Mouse (Mus musculus) cerebellum, adult 9-10 months (tissue): ENCODE data around the gene Patl2.
"Not testable (repeated sequence)": the region's sequence is repeated elsewhere in the genome, so short reads cannot be mapped to it uniquely, and the experiment has no call there.

Experiments
- DNase-seq: peaks from one replicate; pipeline ENCODE4 v3.0.0; 2022

Patl2 gene

GRCm38 (mm10) chr2:122140815-122141214, 45.2 kb downstream of the Patl2 start:
- no peak for DNase-seq

DNA sequence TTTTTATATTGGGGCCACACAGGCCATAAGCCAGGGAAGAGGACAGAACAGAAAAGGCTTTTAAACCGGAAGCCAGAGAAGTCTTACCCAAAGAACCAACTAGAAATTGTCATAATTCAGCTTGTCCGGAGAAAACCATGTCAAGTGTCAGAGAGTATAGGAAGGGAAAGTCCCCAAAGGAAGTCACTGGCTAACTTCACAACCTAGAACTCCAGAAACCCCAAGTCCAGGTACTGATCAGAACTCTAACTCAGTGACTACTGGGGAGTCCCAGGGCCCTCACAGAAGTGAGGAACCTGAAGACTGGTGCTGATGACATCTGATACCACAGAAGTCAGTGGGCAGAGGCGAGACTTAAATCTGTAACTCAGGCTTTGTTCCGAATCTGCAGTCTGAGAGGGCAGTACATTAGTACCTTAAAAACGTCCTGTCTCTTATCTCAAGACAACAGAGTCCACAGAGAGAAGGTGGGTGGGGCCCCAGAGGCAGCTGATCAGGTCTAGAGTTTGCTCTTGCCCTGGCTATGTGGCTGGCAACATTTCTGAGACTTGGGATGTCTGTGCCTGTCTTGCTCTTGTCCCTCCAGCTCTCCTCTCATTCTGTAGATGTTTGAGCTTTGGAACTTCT, 48.0 kb downstream of the Patl2 start:
- DNase-seq, result no peak

DNA sequence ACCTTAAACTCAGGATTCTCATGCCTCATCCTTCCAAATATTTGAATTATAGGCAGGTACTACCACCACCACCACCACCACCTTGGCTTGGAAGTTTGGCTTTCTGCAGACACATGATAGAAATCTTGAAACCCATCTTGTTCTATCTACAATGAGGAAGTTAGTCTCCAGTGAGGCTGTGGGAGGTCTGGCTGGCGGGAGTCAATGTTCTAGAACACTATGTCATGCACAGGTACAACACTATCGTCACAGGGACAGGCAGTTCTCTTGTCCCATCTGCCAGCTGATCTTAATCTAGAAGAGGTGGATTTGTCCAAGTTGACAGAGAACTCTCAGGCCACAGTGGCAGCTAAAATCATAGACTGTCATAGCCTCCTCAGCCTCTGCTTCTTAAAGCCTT, 53.4 kb downstream of the Patl2 start:
- no peak for DNase-seq

DNA sequence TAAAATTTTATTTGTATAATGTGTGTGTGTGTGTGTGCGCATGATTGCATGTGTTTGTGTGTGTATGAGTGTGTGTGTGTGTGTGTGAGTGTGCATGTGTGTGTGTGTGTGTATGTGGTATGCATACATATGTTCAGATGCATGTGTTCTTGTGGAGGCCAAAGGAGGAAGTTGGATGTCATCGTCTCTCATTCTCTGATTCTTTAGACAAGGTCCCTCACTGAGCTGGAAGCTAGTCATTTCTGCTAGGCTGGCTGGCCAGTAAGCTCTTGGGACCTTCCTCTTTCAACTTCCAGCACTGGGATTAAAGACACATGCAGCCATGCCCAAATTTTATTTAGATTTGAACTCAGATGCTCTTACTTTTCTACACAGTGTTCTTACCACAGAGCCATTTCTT, 53.9 kb downstream of the Patl2 start:
- no peak for DNase-seq

GRCm38 (mm10) chr2:122127635-122128034, 58.4 kb downstream of the Patl2 start:
- no peak for DNase-seq

DNA sequence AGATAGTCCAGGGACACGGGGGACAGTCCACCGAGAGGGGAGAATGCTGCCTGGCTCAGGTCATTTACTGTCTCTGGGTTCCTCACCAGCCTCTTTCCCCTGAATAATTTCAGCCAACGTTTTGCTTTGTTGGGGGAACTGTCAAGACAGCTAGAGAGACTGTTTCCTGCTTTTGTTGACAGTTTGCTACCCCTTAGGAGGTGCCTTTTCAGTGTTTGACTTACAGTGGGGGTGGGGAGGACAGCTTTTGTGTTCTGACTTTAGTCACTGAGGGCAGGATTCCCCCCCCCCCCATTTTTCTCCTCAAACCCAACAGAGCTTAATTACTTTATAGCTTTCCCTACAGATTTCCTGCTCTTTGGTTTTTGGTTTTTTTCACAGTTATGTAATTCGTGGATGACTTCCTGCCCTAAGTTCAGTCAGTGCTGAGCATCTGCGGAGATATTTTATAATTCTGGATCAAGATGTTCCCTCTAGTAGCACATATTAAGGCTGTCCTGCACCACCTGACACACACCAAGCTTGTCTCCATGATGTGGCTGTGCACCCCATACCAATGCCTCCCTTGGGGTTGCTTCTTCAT, 59.1 kb downstream of the Patl2 start:
- DNase-seq, result no peak

- no peak for DNase-seq
Measured at GRCm38 (mm10) chr2:122125680-122126572, 60.1 kb downstream of the Patl2 start.

DNA sequence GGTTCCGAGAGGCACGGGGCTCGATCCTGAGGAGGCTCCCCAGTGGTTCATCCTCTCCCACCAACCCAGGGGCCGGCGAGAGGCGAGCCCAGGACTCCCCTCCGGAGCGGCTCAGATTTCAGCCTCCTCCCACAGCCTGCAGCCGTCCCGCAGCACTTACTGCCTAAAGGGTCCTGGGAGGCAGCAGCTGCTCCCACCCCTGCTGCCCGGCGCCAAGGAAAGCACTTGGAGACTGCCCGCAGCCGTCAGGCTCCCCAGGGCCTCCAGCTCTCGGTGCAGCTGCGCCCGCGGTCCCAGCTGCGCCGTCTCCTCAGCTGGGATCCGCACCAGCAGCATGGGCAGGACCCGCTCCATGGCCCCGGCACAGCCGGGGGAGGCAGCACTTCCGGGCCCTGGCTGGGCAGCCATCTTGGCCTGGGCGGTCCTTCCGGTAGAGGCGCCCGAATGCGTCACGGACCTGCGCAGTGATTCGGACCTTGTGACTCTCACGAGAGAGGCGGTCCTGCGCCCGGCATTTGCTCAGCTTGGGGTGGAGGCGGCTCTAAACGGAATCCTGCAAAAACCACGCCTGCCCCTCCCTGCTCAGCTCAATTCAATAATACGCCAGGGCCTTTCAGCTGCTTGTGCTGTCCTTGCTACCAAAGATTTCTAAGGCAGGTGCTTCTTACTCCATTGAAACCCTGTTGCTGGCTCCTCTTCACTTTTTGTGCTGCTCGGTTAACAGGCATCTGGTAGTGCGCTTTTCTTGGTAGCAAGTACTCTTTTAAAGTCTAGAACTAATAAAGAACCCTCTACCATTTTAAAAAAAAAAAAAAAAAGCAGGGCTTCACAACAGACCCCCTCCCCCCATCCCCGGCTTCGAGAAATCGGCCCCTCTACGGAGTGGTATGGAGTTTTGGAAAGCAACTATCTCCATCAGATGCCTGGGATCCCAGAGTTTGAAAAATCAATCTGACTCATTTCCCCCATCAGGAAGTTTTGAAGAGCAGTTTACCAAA, 67.7 kb downstream of the Patl2 start, which contains the start of gene Spg11:
Spg11 (minus strand) TSS at position 426 of the 998 bp plus-strand sequence.
- DNase-seq, result peak; percentile 97

GRCm38 (mm10) chr2:122116888-122117287, 69.1 kb downstream of the Patl2 start:
- peak; percentile 27 for DNase-seq

DNA sequence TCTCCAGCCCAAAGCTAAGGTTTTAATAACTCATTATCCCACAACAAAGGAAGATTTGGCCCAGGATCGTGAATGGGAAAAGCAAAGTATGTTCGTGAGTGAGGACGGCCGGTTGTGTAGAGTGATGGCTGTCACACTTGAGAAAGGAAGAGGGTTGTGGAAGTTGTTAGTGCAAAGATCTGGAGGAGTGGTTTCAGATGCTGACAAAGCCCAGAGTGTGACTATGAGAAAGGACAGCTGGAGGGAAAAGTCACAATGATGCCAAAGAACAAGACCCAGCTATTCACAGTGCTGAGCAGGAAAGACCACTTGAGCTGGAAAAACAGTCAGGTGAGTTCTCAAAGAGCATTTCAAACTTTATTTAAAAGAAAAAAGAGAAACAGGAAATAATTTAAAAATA, 76.3 kb downstream of the Patl2 start:
- no peak for DNase-seq

- no peak for DNase-seq
Measured at GRCm38 (mm10) chr2:122108101-122108500, 77.9 kb downstream of the Patl2 start.

GRCm38 (mm10) chr2:122102070-122102469, 83.9 kb downstream of the Patl2 start:
- DNase-seq, result no peak

DNA sequence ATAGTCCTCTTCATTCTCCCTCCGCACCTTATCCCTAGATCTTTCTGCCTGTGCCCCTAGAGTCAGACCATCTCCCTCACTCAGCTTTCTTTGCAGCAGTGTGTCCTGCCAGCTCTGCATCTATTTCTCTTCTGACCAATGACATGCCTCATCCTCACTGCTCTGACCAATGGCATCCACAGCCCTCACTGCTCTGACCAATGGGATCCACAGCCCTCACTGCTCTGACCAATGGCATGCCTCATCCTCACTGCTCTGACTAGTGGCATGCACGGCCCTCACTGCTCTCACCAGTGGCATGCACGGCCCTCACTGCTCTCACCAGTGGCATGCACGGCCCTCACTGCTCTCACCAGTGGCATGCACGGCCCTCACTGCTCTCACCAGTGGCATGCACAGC, 88.3 kb downstream of the Patl2 start:
- not testable (repeated sequence) for DNase-seq

DNA sequence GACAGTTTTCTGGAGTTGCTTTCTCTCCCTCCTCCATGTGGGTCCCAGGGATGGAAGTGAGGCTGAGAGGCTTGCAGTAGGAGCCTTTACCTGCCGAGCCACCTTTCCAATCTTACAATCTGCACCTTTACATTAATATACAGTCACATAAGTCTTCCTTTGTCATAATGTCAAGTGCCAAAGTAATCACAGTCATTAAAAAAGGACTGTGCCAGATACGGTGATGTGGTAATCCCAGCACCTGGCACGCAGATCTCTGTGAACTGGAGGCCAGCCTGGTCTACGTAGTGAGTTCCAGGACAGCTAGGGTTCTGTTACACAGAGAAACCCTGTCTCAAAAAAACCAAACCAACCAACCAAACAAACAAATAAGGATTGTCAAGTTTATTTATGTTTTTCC, 92.1 kb downstream of the Patl2 start:
- DNase-seq, result no peak

DNA sequence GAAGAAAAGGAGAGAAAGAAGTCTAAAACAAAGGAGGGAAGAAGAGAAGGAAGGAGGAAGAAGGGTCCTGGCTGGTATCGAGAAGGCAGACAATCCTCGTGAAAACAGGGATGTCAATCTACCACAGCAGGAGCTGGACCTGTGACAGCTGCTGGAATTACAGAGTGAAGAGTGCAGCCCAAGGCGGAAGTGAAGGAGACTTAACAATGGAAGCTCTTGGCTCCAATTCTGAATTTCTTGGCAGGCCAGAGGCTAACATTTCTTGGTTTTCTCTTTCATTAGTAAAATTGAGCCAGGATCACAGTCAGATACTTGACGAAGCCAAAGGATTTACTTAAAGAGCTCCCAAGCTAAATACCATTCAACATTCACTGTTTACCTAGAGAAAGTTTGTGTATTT, 99.5 kb downstream of the Patl2 start:
- DNase-seq, result no peak

DNA sequence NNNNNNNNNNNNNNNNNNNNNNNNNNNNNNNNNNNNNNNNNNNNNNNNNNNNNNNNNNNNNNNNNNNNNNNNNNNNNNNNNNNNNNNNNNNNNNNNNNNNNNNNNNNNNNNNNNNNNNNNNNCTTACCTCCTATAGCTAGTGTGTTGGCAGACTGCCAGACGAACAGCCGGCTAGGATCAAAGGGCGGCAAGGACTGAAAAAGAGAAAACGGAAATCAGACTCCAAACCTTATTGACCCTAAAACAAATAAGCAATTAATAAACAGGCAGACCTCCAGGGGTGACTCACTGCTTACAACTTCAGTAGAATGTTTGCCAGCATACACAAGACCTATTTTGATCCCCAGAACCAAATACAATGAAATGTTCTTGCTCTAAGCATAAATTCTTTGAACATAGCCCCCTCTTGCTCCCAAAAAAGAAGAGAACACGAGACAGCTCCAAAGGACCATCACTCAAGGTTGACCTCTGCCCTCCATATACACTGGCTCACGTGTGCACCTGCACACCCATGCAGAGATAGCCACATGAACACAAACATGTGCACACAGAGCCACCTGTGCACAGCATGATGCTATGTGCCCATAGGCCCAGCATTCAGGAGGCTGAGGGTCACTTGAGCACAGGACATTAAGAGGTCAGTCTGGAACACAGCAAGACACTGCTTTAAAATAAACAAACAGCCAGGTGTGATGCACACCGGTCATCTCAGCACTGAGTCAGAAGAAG, 104.1 kb downstream of the Patl2 start:
- DNase-seq, result peak; percentile 45
